Mouse (Mus musculus): ENCODE measurements around the gene Cerkl. TPM values are rescaled to one million over a fixed set of nuclear protein-coding genes. Genes with fewer than 3 reads are reported as not detected.

Cerkl gene
- polyA plus RNA-seq (2015; fragmentation: Illumina TruSeq; extraction: RNeasy Lipid Tissue Mini Kit (QIAGEN cat#74804); ENCODE audit: insufficient read depth, low replicate concordance), result 11.1 TPM

DNA sequence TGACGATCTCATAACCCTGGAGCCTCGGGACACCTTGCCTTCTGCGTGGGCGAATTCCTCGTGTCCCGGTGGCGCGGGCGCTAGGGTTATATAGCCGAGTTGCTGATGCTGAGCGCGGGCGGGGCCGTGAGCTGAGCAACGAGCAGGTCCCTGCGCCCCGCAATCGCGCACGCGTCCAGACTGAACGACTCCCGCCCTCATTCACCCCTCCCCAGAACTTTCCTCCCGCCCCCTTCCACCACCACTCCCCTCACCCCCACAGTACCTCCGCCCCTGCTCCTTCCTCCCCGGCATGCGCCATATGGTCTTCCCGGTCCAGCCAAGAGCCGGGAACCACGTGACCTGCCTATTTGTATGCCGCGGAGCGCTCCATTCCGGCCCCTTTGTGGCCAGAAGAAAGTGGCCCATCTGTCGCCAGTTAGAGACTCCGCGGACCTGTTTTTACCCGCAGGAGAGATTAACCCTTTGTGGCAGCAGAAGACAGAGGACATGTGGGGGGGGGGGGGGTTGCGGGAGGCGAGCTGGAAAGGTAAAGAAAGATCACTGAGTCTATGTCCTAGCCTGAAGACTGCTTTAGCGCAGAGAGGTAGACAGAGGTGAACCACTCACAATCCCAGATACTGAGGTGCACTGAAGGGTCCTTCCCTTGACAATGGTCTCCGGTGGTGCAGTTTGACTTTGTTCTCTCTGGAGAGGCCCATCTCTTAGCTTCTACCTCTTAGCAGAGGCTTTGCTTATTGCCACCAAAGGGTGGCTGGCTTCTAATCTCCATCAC is at the start of gene Cerkl, which contains the start of gene Neurod1:
Gene Cerkl, minus strand, starts transcription at position 211 of the 775 bp plus-strand sequence.
Gene Neurod1, minus strand, starts transcription at position 177 of the 775 bp plus-strand sequence.

Other genes with a start within 250 kb of the Cerkl start
- gene Itga4, start 201.4 kb downstream of the Cerkl start, polyA plus RNA-seq (2015; fragmentation: Illumina TruSeq; extraction: RNeasy Lipid Tissue Mini Kit (QIAGEN cat#74804); ENCODE audit: insufficient read depth, low replicate concordance), result 183 TPM
- not detected for gene Neurod1, start within 50 bp of the Cerkl start, polyA plus RNA-seq (2015; fragmentation: Illumina TruSeq; extraction: RNeasy Lipid Tissue Mini Kit (QIAGEN cat#74804); ENCODE audit: insufficient read depth, low replicate concordance)
- 30.6 TPM for gene Itprid2, start 178.6 kb upstream of the Cerkl start, polyA plus RNA-seq (2015; fragmentation: Illumina TruSeq; extraction: RNeasy Lipid Tissue Mini Kit (QIAGEN cat#74804); ENCODE audit: insufficient read depth, low replicate concordance)

Measured in spleen, adult 10 weeks (tissue).